Mouse (Mus musculus) right cerebral cortex, adult 2 months (tissue): Measurements from ENCODE around the gene Casq1.
"Not testable (repeated sequence)": the region's sequence is repeated elsewhere in the genome, so short reads cannot be mapped to it uniquely, and the experiment has no call there.

Source experiments
- DNase-seq, 2 experiments: peaks; one replicate each; pipeline ENCODE4 v3.0.0; 2021 to 2022; ENCODE audit warnings: low spot score in 2 of 2

The Casq1 gene

DNA sequence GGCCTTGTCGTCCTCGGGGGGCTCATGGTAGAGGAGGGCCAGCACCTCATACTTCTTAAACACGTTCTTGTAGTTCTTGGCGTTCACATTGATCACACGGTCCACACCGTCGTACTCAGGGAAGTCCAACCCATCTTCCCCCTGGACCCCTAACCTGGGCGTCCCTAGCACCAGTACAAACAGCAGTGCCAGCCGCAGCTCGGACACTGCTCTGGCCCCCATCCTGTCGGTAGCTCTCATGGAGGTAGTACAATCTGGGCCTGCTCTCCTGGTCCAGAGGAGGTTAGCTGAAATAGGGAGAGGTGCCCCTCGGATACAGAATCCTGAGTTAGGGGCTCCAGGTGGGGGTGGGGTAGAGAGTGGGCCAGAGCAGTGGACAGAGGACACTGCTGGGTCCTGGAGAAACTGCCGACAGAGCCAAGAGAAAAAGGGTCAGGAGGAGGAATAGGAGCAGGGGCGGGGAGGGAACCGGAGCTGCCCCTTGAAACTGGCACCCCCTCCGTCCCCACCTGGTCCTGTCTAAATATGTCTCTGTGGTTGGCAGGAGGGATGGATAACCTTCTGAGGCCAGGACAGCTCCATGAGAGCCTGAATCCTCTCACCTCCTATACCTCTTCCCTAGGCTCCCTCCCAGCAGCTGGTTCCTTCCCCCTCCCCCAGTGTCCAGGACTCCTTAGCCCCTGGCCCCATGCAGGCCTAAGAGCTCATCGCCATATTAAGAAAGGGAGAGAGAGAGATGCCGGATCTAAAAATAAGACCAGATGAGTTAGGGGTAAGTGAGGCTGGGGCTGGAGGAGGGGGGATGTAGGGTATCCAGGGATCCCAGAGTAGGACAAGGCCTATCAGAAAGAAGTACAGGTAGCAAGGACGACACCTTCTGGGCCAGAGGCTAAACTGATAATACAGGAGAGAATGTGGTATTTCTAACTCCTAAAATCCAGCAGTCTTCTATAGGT lies at the start of gene Casq1:
Gene Casq1, minus strand, starts transcription at position 418 of the 956 bp plus-strand sequence.
- DNase-seq: no peak

DNA sequence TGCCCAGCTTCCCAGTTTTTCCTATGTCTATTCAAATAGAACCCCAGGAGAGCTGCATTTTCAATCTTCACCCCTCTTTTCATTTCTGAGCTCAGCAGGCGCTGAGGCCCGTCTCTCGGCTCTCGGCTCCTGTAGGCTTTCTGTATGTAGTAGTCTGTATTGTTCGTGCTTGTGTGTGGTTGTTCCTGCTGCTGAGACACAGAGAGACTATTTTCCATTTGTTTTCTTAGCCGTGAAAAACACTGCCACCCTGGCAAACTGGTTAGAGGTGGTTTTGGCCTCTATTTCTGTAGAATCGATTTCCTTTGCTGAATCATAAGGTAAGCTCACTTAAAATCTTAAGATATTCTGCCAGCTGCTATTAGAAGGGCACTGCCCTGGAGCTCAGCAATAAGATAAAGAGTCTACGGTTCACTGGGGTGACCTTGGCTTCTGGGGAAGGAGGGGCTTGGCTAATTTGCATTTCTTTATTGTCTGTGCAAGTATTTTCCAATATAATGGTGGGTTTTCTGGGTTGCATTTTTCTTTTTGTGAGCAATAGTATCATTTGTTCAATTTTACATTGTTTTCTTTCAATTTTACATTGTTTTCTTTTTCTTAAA lies 41.9 kb upstream of the Casq1 start, which contains the start of gene Igsf8:
Gene Igsf8, plus strand, starts transcription at position 165 of the 602 bp plus-strand sequence.
- no peak for DNase-seq

DNA sequence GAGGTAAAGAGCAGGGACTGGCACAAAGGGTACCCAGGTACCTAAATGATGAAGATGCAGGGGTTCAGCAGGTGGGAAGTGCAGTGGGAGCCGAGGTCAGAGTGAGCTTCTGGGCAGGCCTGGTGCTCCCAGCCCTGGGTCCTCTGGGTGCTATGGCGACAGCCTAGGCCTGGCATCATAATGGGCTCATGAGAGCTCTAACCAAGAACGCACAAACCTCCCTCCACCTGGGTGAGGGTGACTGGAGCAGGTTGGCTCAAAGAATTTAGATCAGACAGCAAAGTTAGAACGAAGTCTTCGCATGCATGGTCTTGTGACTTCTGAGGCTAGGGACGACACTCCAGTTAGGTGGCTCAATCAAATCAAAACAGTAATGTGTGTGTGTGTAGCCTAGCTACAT lies 38.6 kb upstream of the Casq1 start, which contains the start of gene Atp1a4:
Gene Atp1a4, minus strand, starts transcription at position 101 of the 400 bp plus-strand sequence.
- no peak for DNase-seq

DNA sequence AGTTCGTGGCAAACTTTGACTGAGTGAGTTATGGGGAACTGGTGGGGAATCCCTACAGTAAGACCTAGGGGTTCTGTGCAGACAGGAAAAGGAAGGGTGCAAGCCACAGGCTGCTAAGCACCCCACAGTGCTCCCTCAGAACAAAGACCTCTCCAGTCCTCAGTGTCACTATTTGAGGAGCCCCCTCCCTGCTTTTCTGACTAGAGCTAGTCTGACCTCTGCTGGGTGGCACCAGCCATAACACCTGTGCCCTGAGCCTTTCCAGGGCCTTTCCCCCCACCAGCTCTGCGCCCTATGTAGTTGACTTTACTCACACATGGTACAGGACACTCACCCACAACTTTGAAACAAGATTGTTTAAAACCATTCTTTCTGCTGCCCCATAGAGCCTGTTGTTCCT lies 28.0 kb upstream of the Casq1 start:
- peak in 1 of 2 experiments; percentile 7 for DNase-seq

DNA sequence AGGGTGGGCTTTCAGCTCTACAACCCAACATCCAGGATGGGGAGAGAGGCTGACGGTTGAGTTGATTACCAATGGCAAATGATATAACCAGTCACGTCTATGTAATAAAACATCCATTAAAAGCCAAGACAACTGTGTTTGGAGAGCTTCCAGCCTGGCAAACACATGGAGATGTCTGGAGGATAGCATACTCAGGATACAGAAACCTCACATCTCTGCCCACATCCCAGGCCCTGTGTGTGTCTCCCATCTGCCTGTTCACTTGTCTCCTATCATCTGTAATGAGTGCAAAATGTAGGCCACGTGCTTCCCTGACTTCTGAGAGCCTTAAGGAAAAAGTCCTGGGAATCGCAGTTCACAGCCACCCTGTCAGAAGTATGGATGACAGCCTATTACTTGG lies 27.5 kb upstream of the Casq1 start:
- DNase-seq: peak; percentile 14 to 18

DNA sequence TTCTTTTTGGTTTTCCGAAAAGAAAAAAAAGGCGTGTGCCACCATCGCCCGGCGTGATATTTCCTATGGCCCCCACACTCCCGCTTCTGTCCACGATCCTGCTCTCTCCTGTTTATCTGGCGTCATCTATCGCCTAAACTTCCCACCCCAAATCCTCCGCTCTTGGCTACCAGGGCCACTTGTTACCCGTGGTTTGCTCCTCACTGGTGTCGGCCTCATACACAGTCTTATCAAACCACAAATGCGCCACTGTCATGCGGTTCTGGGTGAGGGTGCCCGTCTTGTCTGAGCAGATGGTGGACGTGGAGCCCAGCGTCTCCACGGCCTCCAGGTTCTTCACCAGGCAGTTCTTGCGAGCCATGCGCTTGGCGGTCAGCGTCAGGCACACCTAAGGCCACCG lies 25.0 kb upstream of the Casq1 start:
- not testable (repeated sequence) for DNase-seq

DNA sequence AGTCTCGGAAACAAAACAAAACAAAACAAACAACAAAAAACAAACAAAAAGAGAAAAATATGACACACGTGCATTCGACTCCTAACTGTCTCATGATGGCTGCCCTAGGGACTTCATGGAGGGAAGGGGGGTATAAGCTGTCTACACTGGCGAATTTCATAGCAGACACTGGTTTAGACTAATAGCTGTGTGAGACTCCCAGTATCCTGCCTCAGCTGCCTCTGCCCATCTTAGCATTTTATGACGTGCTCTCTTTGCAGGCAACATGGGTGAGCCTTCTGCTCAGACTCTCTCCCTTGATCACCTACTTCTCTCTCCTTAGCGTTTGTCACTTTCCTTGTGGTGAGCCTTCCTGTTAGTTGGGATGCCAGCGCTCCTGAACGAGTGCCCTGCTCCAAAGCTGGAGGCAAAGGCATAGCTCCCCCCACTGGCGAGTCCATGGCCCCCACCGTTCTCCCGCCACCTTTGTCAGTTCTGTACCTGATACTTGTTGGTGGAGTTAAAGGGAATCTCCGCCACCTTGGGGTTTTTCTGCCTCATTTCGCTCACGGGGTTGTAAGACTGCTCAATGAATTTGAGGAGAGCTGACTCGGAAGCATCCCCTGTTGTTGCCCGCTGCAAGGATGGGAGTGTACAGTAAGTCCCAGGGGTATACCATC lies 24.0 kb upstream of the Casq1 start:
- DNase-seq: no peak

DNA sequence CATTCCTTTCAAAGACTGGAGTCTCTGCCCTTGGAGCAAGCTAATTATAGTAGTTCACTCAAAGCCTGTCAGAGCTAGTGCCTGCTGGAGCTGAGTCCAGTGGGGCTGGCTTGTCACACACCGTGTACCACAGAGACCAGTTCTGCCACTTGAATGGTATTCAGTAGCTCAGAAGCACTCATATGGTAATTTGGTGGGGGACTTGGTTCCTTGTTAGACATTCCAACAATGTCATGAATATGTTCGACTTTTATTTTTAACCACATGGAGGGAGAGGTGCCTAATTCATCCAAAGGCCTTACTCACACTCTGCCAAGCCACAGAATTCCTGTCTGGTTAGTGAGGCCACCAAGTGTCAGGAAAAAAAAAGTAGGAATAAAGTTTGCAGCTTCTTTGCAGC lies 22.7 kb upstream of the Casq1 start:
- no peak for DNase-seq

DNA sequence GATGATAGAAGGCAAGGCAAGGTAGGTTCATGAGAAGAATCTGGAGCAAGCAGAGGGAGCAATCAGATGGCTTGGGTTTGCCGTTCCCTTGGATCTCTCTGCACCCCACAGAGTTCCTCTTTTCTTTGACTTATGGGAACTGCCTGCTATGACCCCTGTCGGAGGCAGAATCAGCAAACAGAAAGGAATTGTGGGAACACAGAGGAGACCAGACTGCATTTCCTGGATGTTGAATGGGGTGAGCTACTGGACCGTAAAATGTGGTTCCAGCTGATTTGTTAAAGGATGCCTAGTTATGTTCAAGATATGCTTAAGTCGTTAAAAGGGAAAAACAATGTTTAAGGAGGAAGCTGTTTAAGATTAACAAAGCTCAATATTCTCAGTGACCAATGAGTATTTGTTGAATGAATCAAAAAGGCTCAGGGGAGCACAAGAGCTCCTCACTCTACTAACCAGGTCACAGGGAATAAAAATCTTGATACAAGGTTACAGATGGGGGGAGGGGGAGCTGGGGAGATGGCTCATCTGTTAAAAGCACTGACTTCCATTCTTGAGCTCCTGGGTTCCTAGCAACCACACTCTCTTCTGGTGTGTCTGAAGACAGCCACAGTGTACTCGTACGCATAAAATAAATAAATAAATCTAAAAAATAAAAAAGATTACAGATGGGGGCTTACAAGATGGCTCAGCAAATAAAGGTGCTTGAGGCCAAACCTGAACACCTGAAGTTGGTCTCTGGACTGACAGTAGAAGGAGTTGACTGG lies 21.5 kb upstream of the Casq1 start:
- no peak for DNase-seq

DNA sequence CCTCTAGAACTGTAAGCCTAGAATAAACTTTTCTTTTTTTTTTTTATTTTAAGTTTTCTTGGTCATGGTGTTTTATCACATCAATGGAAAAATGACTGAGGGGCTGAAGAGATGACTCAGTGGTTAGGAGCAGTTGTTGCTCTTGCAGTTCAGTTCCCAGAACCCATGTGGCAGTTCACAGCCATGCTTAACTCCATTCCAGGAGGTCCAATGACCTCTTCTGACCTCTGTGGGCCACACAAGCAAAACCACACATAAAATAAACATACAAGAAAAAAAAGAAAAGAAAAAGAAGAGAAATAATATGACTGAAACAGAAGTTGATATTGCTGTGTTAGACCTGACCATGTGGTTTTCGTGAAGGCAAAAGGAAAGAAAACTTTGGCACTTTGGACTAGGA lies 9.5 kb upstream of the Casq1 start:
- no peak for DNase-seq

DNA sequence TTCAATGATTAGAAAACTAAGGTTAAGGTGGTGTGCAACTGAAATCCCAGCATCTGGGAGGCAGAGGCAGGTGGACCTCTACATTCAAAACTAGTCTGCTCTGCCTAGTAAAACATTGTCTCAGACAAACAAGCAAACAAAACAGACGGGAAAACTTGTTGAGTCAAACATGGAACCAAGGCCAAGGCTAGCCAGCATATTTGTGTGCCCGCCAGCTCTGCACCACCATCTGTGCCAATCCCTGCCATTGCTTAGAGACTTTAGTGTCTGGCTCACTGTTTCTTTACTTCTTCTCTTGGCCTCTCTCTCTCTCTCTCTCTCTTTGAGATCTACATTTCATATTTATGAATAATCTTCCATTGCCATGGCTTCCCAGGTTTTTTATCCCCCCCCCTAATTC lies 8.5 kb upstream of the Casq1 start:
- DNase-seq: no peak

DNA sequence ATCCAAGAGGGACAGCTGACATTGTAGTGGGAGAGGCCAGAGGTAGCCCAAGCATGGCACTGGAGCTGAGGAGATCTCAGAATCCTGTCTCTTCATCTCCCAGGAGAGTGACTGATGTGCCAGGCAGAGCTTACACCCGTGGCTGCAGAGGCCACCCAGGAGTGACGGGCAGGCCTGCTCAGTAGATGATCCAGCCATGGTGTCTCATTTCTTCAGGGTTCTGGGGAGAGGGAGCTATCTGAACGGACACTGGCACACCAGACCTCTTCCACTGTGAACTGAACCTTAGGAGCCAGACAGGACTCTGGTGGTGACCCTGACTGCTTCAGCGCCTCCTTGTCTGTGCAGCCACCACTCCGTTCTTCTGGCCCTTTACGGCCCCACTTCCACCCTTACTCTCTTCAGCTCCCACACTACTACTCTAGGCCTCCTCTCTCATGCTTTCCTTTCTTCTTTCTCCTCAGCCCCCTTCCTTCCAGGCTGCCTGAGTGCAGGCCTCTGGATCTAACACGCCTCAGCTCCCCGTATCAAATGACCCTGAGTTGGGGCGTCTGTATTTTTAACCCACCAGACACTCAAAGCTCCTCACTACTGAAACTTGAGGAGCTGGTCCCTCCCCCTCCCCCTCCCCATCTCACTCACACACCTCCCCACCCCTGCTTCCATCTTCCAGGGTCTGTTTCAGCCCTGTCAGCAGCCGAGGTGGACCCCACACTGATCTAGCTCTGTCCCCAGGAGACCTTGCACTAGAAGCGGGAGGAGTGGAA lies 1.8 kb upstream of the Casq1 start:
- no peak for DNase-seq

DNA sequence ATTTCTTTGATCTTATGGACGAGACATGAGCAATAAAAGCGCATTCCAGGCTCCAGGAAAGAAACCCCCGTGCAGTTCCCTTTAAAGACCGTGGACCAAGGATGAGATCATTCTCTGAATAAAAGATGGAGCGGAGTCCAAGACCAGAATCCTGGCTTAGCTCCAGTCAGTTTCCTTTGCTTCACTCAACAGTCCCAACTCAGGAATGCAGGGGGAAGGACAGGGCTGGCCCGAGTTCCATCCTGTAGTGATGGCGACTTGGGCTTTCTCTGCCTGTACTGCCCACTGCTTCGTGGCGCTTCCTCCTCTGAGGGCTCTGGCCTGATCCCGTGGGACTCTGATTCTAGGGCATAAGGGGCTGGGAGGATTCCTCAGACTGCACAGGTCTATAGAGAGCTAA lies 746 bp upstream of the Casq1 start:
- no peak for DNase-seq

DNA sequence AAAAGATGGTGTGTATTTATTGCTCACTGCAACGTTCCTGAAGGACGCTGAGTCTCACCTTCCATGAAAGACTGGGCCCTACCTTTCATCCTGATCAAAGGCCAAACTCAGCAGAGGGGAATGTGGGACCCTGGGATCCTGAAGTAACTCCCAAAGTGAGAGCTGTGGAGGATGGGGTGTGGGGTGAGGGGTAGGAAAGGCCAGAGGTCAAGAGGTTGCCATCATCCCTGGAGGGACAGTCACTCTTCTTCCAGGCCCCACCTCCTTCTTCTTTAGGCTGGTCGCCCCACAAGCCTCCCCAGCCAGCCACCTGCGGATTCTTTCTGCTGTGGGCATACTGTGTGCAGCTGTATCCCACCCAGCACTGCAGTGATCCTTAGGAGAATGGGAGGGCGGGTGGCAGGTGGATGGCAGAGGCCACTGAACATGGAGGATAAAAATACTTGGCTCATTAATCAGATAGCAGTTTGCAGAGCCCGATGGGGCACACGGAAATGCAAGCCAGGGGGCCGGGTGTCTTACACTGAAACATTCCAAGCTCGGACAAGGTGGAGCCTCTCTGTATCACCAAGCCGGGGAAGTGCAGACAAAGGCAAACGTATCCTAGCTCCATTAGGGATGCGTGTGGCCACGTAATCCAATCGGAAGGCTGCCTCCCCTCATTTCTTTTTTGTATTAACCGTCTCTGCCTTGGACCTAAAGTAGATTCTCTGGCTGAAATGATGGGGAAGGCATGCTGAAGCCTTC lies 1.3 kb downstream of the Casq1 start:
- no peak for DNase-seq

DNA sequence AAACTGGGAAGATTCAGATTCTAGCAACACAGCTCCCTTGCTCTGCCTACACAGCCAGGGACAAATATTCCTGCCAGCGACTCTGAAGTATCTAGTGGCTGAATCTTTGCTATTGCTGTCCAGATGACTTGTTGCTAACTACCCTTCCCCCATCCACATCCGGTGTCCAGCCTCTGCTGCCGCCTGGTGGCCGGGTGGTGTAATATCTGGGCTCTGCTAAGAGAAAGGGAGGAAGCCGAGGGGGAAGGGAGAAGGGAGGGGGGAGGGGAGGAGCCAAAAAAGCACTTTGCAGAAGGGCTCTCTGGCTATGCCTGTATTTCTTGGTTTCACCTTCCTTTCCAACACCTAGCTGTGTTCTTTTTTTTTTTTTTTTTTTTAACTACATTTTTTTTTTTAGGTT lies 2.5 kb downstream of the Casq1 start:
- peak; percentile 88 to 94 for DNase-seq

DNA sequence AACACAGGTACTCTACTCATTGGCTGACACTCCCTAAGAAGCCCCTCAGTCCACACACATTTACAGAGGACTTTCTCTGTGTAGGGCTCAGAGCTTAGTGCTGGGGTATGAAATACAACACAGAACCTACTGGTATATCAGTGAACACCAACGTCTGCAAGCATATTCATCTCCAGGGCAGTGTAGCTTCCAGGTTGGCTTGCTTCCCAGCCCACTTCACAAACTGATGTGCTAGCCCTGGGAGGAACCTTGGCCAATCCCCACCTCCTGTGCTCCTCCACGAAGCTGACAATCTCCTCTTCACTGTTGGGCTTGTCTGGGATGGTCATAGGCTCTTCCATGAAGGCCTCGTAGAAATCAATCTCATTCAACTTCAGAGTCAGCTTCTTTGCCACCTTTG lies 4.9 kb downstream of the Casq1 start:
- no peak for DNase-seq

DNA sequence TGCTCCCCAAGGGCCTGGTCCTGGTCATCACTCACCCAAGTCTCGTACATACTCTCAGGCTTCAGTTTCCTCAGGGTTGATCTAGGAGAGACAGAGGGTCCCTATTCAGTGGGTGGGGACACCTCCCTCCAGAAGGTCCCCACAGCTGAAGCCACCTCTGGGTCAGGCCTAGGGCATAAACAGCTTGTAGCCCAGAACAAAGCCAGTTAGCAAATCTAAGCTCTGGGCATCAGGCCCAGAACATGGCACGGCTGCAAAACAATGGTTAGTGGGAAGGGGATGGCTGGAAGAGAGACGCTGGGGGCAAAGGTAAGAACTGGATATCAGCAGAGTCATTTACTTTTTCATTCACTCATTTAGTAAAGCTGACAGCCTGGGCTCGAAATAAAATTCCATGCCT lies 5.9 kb downstream of the Casq1 start:
- DNase-seq: no peak

DNA sequence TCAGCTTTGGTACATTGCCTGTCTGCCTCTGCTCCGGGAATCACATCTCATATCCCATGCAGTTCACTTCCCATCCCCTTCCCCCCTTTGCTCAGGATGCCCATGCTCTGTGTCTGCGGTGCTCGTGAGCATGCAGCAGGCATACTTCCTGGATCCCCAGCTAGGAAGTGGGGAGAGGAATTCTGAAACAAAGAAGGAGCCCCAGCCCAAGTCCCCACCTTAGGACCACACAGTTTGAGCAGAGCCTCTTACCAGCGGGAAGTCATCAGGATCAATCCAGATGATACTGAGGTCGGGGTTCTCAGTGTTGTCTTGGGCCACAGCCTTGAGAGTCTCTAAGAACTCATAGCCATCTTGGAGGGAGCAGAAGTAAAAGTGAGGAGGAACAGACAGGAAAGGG lies 6.9 kb downstream of the Casq1 start:
- DNase-seq: no peak

DNA sequence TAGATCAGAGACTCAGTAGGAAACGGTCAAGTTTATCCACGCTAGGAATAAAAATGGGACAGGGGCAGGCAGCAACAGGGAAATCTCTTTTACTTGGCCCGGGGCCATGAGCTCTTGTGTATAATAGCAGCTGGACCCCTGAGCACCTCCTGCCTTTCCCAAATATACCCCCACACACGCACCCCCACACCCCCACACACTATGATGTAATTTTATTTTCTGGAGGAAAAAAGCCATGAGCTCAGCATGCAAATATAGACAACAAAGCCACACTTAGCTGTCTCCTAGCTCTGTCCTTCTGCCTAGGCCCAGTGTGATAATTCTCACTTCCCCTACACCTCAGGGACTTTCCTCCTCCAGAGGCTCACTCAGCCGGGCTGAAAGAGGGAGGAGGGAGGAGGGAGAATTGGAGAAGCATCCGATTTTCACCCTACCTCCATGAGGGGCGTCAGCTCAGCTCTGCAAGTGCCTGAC lies 12.5 kb downstream of the Casq1 start:
- peak; percentile 66 to 68 for DNase-seq
